Comparison of ENCODE assay signal across 12 mouse cellular contexts in the genomic region with DNA sequence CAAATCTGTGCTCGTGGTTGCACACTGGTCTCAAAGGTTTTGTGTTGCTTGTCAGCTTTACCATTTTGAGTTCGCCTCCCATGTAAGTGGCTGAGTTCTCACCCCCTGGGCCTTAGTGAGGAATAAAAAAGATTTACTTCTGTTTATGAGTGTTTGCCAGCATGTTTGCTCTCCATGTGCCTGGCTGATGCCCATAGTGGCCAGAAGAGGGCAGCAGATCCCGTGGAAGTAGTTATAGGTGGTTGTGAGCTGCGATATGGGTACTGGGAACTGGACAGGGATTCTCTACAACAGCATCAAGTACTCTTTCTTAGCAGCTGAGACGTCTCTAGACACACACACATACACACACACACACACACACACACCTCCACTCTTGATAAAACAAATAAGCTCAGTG. TPM values are rescaled to one million over a fixed set of nuclear protein-coding genes. Genes with fewer than 3 reads are reported as not detected.
DNase-seq lines count a peak whose midpoint lies in the region; ATAC-seq and TF ChIP-seq lines count a peak whose summit lies in the region.
"Had no signal": no experiment of that assay in that cellular context is flagged by ENCODE, and none has a peak within 500 bp of the region (broad histone marks: within the 10 kb centered on the region; RNA-seq: fewer than 3 reads in every experiment).

No protein-coding gene starts in this region.

- H3K4me1 ChIP-seq in liver, embryonic 14.5 days (replicated peaks; ENCODE audit: control insufficient read depth in 2 of 2, insufficient read depth in 2 of 2, low read length in 1 of 2), result no peaks in the 10 kb centered on the region
- no peaks in the 10 kb centered on the region for H3K4me1 ChIP-seq in liver, embryonic 12.5 days
- H3K4me1 ChIP-seq: embryonic facial prominence, embryonic 12.5 days; liver, embryonic 15.5 days had no signal

- no peak overlapping the region for H3K27ac ChIP-seq in liver, embryonic 14.5 days
- no peak overlapping the region for H3K27ac ChIP-seq in liver, embryonic 12.5 days
- H3K27ac ChIP-seq: embryonic facial prominence, embryonic 12.5 days; liver, embryonic 15.5 days had no signal

- H3K36me3 ChIP-seq in liver, embryonic 14.5 days (replicated peaks; ENCODE audit: control insufficient read depth, insufficient read depth, low read depth), result no peaks in the 10 kb centered on the region
- H3K36me3 ChIP-seq in liver, embryonic 12.5 days, result no peaks in the 10 kb centered on the region
- H3K36me3 ChIP-seq: embryonic facial prominence, embryonic 12.5 days; liver, embryonic 15.5 days had no signal

- H3K9me3 ChIP-seq in liver, embryonic 14.5 days (ENCODE audit: control insufficient read depth, low read length), result no peaks in the 10 kb centered on the region
- peaks cover 12% of the 10 kb centered on the region; the same call in 1 of the 2 replicates for H3K9me3 ChIP-seq in liver, embryonic 12.5 days (replicated peaks)
- H3K9me3 ChIP-seq: liver, embryonic 15.5 days had no signal

- H3K4me3 ChIP-seq in liver, embryonic 14.5 days (ENCODE audit: insufficient read depth in 1 of 2, low read depth in 2 of 2, low read length in 2 of 2), result no peak overlapping the region
- H3K4me3 ChIP-seq in liver, embryonic 12.5 days, result no peak overlapping the region
- H3K4me3 ChIP-seq: embryonic facial prominence, embryonic 12.5 days; liver, embryonic 15.5 days had no signal

- TF ChIP-seq EP300 in liver, embryonic 14.5 days (IDR thresholded peaks at IDR 0.05; ENCODE audit: low read depth), result no peak

- TF ChIP-seq CTCF in liver, embryonic 14.5 days (IDR thresholded peaks at IDR 0.05; ENCODE audit: low read depth), result peak; percentile 72

- ATAC-seq in liver, embryonic 14.5 days (ENCODE audit: insufficient read depth), result no peak
- ATAC-seq in liver, embryonic 12.5 days, result no peak
- peak; percentile 68 for ATAC-seq in megakaryocyte, adult 5-6 weeks (ENCODE audit: poor library complexity, severe bottlenecking)
- ATAC-seq: forebrain, embryonic 14.5 days had no signal

- WGBS in liver, embryonic 14.5 days (ENCODE audit: insufficient replicate concordance), result 55% methylated on average over 5 of the region's 5 CpGs
- WGBS in liver, embryonic 12.5 days (ENCODE audit: insufficient replicate concordance), result 52% methylated on average over 5 of the region's 5 CpGs

- DNase-seq in liver, embryonic 14.5 days (ENCODE audit: low read depth in 3 of 3, low spot score in 3 of 3), result no peak
- DNase-seq in B cell, adult 2 months, result peak; percentile 41 to 51
- peak; percentile 50 for DNase-seq in ES-CJ7 (ENCODE audit: low read depth, low spot score)
- no peak for DNase-seq in adrenal gland, postnatal 4 days (ENCODE audit: low spot score in 2 of 2)
- no peak for DNase-seq in kidney, adult 8-10 months
- DNase-seq: heart, postnatal 4 days; kidney, postnatal 10 days had no signal

- no peak overlapping the region for H3K4me2 ChIP-seq in liver, embryonic 14.5 days (ENCODE audit: low read depth)
- no peak overlapping the region for H3K4me2 ChIP-seq in liver, embryonic 12.5 days
- H3K4me2 ChIP-seq: embryonic facial prominence, embryonic 12.5 days; liver, embryonic 15.5 days had no signal

- H3K27me3 ChIP-seq in liver, embryonic 14.5 days (ENCODE audit: control insufficient read depth, insufficient read depth, low read length), result no peaks in the 10 kb centered on the region
- H3K27me3 ChIP-seq in liver, embryonic 12.5 days (replicated peaks), result no peaks in the 10 kb centered on the region
- H3K27me3 ChIP-seq: embryonic facial prominence, embryonic 12.5 days; liver, embryonic 15.5 days had no signal

- H3K9ac ChIP-seq in liver, embryonic 14.5 days (replicated peaks), result no peak overlapping the region
- H3K9ac ChIP-seq in liver, embryonic 12.5 days, result no peak overlapping the region
- H3K9ac ChIP-seq: embryonic facial prominence, embryonic 12.5 days; liver, embryonic 15.5 days had no signal

RNA-seq across cellular contexts. Expression of a gene that starts 26.8 kb away (rescaled TPM):
- polyA plus RNA-seq in liver, embryonic 14.5 days (2012; rRNA removed), result 24.2 and 28.3 TPM in 2 replicates
- 26.8 and 27.3 TPM in 2 replicates for polyA plus RNA-seq in liver, embryonic 14.5 days (2014; fragmentation: Nextera tagmentation; extraction: Ambion mirVana)
- polyA plus RNA-seq in liver, embryonic 12.5 days (2016; fragmentation: Nextera tagmentation; extraction: Ambion mirVana), result 30.3 and 31.6 TPM in 2 replicates
- total RNA-seq in megakaryocyte, adult 5-6 weeks (2015), result 417 and 420 TPM in 2 replicates
- total RNA-seq in megakaryocyte, adult 5-6 weeks (2017), result 551 and 589 TPM in 2 replicates
- total RNA-seq in adrenal gland, postnatal 4 days (2021), result 100 to 1,000 TPM; 138 to 147 TPM

RNA-seq across cellular contexts. Expression of a gene that starts 48.4 kb away (rescaled TPM):
- 0.03 and 0.08 TPM in 2 replicates for polyA plus RNA-seq in liver, embryonic 14.5 days (2012; rRNA removed)
- polyA plus RNA-seq in liver, embryonic 14.5 days (2014; fragmentation: Nextera tagmentation; extraction: Ambion mirVana), result 0.22 TPM in 1 of 2 replicates, not detected in the other
- 0.14 and 0.28 TPM in 2 replicates for polyA plus RNA-seq in liver, embryonic 12.5 days (2016; fragmentation: Nextera tagmentation; extraction: Ambion mirVana)
- total RNA-seq in megakaryocyte, adult 5-6 weeks (2015), result 0.14 TPM in 1 of 2 replicates, not detected in the other
- 0.15 and 0.16 TPM in 2 replicates for total RNA-seq in megakaryocyte, adult 5-6 weeks (2017)
- total RNA-seq in adrenal gland, postnatal 4 days (2021), result under 1 TPM; 0.59 to 0.90 TPM

Comparison
In these comparisons a context has a peak if more than half of its experiments do, and no peak if none do; other contexts are left out.
1. DNase-seq: peak in B cell, adult 2 months (2 of 2) and ES-CJ7 (single experiment); none in liver, embryonic 14.5 days (0 of 3), adrenal gland, postnatal 4 days (0 of 2) and kidney, adult 8-10 months (0 of 2).